Mouse (Mus musculus) thymus, adult 2 months (tissue): ENCODE measurements at regions not wholly inside any gene's neighbourhood (a gene's known extent, or its start where the extent isn't known, plus 50 kb on each side); places are given as distances from the start of the nearest gene placed in this dataset.

Experiments used
- DNase-seq: peaks from one replicate; pipeline ENCODE4 v3.0.0; 2021
- H3K27ac ChIP-seq: fragments of 200-500 bp; 2 replicates; pipeline ENCODE4 v1.5.1; 2012; ENCODE audit warnings: low read length, control low read depth; ENCODE audit not compliant: control insufficient read depth, insufficient read depth
- H3K27me3 ChIP-seq: fragments of 200-500 bp; 2 replicates; pipeline ENCODE4 v1.6.1; 2012; ENCODE audit warnings: mild to moderate bottlenecking, low read length, moderate library complexity, mixed read lengths; ENCODE audit not compliant: control insufficient read depth, insufficient read depth
- H3K36me3 ChIP-seq: fragments of 200-500 bp; 2 replicates; pipeline ENCODE4 v1.6.1; 2012; ENCODE audit warnings: mild to moderate bottlenecking, low read length, moderate library complexity; ENCODE audit not compliant: control insufficient read depth, insufficient read depth
- H3K4me1 ChIP-seq: fragments of 200-500 bp; replicated peaks from 2 replicates; pipeline ENCODE4 v1.6.1; 2012; ENCODE audit warnings: low read length; ENCODE audit not compliant: control insufficient read depth, insufficient read depth
- H3K4me3 ChIP-seq: fragments of 200-500 bp; 2 replicates; pipeline ENCODE4 v1.5.1; 2012; ENCODE audit warnings: mild to moderate bottlenecking, low read length, control low read depth, moderate library complexity; ENCODE audit not compliant: control insufficient read depth, insufficient read depth
- CTCF ChIP-seq: fragments of 200-500 bp; IDR thresholded peaks from 2 replicates; pipeline ENCODE4 v1.5.1; 2012; ENCODE audit warnings: mild to moderate bottlenecking, control low read depth, low read length, moderate library complexity, borderline replicate concordance; ENCODE audit not compliant: control insufficient read depth, poor library complexity, insufficient read depth; ENCODE audit errors: extremely low read depth
- POLR2A ChIP-seq: fragments of 200-500 bp; IDR thresholded peaks from 2 replicates; pipeline ENCODE4 v1.6.1; 2012; ENCODE audit warnings: mild to moderate bottlenecking, low read length, control low read depth, moderate library complexity; ENCODE audit not compliant: control insufficient read depth, poor library complexity, insufficient read depth; ENCODE audit errors: extremely low read depth
- WGBS: fragments of 180-500 bp; shearing (Covaris S2); methylation state at CpG from one replicate; pipeline ENCODE4 v1.1.7; 2018; 5-methylcytosine and 5-hydroxymethylcytosine counted together

DNA sequence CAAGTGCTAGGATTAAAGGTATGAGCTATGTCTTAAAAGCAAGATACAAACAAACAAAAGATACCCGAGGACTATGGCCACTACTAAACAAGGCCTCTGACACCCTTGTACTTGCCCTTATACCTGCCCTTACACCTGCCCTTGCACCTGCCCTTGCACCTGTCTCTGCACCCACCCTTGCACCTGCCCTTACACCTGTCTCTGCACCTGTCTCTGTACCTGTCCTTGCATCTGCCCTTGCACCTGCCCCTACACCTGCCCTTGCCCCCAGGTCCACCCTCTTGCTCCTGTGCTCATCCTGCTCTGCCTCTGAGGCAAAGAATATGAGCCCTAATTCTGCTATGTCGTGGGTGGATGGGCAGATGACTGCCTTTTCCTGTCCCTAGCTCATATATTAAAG, 244.1 kb upstream of the Tle3 start:
- DNase-seq = peak; percentile 45
- WGBS = 74% methylated on average over 2 of the region's 2 CpGs
- no peaks in the 10 kb centered on the region for H3K36me3 ChIP-seq
- no peak for TF ChIP-seq CTCF
- no peak for TF ChIP-seq POLR2A
- H3K4me1 ChIP-seq = peaks cover 69% of the 10 kb centered on the region
- no peak overlapping the region for H3K4me3 ChIP-seq
- no peaks in the 10 kb centered on the region for H3K27me3 ChIP-seq
- no peak overlapping the region for H3K27ac ChIP-seq

DNA sequence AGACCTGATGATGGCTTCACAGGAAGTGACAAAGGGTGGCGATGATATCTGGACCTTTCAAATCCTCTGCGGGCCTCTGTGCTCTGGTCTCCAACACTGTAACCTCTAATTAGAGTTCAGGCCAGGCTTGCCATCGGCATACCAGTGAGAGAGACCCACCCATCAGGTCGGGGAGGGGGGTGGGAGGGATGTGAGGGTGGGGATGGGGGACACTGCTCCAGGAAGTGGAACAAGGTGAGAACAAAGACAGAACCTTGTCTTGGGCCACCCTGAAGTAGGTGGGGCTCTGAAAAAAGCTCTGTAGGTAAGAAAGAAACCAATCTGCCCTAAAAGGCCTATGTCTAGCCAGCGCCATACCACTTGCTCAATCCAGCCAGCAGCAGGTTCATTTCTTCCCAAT, 243.0 kb upstream of the Tle3 start:
- DNase-seq = no peak
- peaks cover 63% of the 10 kb centered on the region for H3K4me1 ChIP-seq
- H3K4me3 ChIP-seq = no peak overlapping the region
- TF ChIP-seq CTCF (no peak), POLR2A (no peak)
- H3K36me3 ChIP-seq = no peaks in the 10 kb centered on the region
- no peak overlapping the region for H3K27ac ChIP-seq
- 78% methylated on average over 5 of the region's 5 CpGs for WGBS
- H3K27me3 ChIP-seq = no peaks in the 10 kb centered on the region

DNA sequence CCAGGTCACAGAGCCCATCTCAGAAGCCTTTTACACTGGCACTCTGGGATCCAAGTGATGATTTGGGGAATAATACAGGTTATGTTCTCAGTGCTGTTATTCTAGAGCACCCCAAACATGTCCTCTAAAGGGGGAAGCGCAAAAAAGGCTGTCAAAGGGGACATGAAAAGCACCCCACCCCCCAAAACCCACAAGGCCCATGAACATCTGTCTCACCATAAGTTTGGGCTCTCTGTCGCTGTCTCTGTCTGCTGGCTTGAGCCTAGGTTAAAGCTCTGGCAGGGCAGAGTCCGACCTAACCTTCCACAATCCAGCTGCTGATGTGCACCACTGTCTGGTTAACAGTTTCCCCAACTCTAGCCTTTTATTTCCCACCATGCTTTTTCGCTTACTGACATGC, 241.3 kb upstream of the Tle3 start:
- Histone ChIP-seq H3K27me3 (no peaks in the 10 kb centered on the region), H3K4me3 (no peak overlapping the region), H3K36me3 (no peaks in the 10 kb centered on the region), H3K27ac (peak overlapping the region; percentile 39; the same call in 1 of the 2 replicates), H3K4me1 (peaks cover 60% of the 10 kb centered on the region)
- no peak for TF ChIP-seq POLR2A
- TF ChIP-seq CTCF = no peak
- DNase-seq = peak; percentile 33
- WGBS = 15% methylated on average over 4 of the region's 4 CpGs

DNA sequence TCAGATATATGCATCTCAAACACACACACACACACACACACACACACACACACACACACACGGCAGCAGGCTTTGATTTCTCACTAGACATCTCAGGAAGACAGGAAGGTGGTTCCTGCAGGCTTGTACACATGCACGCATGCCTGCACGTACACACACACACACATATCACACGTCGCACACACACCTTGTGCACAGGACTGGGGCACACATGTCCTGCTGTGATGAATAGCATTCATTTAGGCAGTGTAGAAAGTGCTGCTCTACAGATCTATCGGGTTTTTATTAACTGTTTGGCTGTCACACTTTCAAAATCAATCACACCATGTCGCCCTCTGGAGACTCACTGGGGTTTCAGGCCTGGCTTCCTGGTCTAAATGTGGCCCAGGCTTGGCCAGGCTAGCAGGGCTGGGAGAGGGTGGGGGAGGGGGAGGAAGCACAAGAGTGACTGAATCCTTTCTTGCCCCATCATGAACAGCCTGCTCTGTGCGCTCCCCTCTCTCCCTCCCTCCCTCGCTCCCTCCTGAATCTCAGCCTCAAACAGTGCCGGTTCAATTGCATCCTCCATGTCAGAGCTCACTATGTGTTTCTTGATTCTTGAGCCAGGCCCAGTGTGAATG, 236.8 kb upstream of the Tle3 start:
- H3K27ac ChIP-seq = no peak overlapping the region
- H3K27me3 ChIP-seq = no peaks in the 10 kb centered on the region
- WGBS = 76% methylated on average over 10 of the region's 10 CpGs
- DNase-seq = no peak
- no peaks in the 10 kb centered on the region for H3K36me3 ChIP-seq
- peaks cover 44% of the 10 kb centered on the region for H3K4me1 ChIP-seq
- H3K4me3 ChIP-seq = no peak overlapping the region
- no peak for TF ChIP-seq CTCF
- TF ChIP-seq POLR2A = no peak

DNA sequence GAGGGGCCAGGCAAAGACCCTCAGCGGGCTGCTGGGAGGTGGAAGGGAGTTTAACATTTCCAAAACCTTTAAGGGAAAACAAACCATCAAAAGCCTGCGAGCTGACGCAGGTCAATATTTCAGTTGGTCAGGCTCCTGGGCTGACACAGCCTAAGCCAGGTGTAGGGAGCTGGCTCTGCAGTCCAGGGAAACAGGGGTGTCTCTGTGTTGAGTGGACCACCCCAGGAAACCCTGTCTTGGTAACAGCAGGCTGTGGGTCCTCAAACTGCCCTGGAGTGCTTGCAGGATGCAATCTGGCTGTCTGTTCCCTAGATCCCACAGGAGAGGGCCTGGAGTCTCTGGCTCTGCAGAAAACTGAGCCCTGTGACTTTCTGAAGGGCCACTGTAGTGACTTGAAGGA, 236.2 kb upstream of the Tle3 start:
- TF ChIP-seq POLR2A (no peak), CTCF (no peak)
- no peaks in the 10 kb centered on the region for H3K36me3 ChIP-seq
- H3K4me1 ChIP-seq = peaks cover 38% of the 10 kb centered on the region
- 92% methylated on average over 3 of the region's 3 CpGs for WGBS
- DNase-seq = no peak
- no peaks in the 10 kb centered on the region for H3K27me3 ChIP-seq
- no peak overlapping the region for H3K27ac ChIP-seq
- H3K4me3 ChIP-seq = no peak overlapping the region

DNA sequence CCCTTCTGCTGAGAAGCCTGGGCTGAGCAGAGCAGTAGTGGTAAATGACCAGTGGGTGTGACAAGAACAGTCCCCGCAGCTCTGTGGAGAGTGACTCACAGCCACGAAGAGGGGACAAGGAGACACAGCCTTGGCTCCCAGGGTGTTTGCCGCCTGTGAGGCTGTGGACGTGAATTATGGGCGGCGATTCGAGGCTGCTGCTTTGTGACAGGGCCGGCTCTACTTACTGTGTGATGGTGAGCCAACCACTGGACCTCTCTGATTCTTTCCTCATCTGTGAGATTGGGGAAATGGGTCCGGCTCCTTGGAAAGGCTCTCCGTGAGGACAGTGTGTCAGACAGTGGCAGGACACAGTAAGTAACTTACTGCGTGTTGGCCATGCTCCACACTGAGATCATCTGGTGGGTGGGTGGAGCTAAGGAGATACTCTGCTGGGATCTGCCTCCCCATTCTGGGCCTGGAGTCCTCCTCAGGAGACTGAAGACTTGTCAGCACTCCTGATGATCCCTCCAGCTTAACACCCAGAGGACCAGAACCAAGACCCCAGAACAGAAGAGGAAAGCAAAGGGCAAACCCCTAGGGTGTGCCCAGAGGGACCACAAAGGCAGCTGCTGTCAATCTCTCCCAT, 233.3 kb upstream of the Tle3 start:
- no peak overlapping the region for H3K4me3 ChIP-seq
- no peak for DNase-seq
- H3K27me3 ChIP-seq = no peaks in the 10 kb centered on the region
- 93% methylated on average over 11 of the region's 11 CpGs for WGBS
- no peaks in the 10 kb centered on the region for H3K36me3 ChIP-seq
- no peak overlapping the region for H3K27ac ChIP-seq
- H3K4me1 ChIP-seq = peaks cover 25% of the 10 kb centered on the region
- no peak for TF ChIP-seq CTCF
- no peak for TF ChIP-seq POLR2A

DNA sequence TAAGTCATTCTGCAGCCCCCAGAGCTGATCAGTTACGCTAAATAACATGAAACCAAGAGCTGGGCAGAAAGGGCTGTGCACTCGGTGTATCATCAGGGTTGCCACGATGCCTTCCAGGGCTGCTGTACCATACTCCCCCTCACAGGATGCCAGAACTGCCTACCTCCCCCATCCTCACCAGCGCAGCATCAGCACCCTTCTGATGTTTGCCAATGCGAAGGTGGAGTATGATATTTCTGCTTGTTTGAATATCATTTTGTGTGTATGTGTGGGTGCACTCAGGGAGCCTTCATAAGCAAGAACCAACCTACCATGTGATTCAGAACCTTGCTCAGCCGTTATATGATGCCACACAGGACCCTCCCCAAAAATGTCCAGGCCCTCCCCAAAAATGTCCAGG, 229.1 kb upstream of the Tle3 start:
- peaks cover 3% of the 10 kb centered on the region for H3K4me1 ChIP-seq
- H3K27ac ChIP-seq = no peak overlapping the region
- no peaks in the 10 kb centered on the region for H3K36me3 ChIP-seq
- no peaks in the 10 kb centered on the region for H3K27me3 ChIP-seq
- WGBS = 97% methylated on average over 6 of the region's 6 CpGs
- H3K4me3 ChIP-seq = no peak overlapping the region
- no peak for DNase-seq
- TF ChIP-seq CTCF (no peak), POLR2A (no peak)
